Mouse (Mus musculus) C2C12 (cell line): Measurements from ENCODE around the gene Rab13.

Experiments
- CEBPB ChIP-seq: IDR thresholded peaks from one replicate; pipeline ENCODE4 v1.6.1; 2011; ENCODE audit warnings: low read depth, mild to moderate bottlenecking, control low read depth, moderate library complexity
- CTCF ChIP-seq: IDR thresholded peaks from one replicate; pipeline ENCODE4 v1.5.1; 2011; ENCODE audit not compliant: control insufficient read depth, insufficient read depth, insufficient read length
- FOSL1 ChIP-seq: IDR thresholded peaks from one replicate; pipeline ENCODE4 v1.8.0; 2011; ENCODE audit warnings: mild to moderate bottlenecking, low read length; ENCODE audit not compliant: poor library complexity, insufficient read depth, severe bottlenecking
- MAX ChIP-seq: IDR thresholded peaks from one replicate; pipeline ENCODE4 v1.6.1; 2011; ENCODE audit warnings: mild to moderate bottlenecking, control low read depth
- MYOD1 ChIP-seq: IDR thresholded peaks from one replicate; pipeline ENCODE4 v1.6.1; 2011; ENCODE audit warnings: low read depth; ENCODE audit not compliant: control insufficient read depth, insufficient read length
- MYOG ChIP-seq: IDR thresholded peaks from one replicate; pipeline ENCODE4 v1.6.1; 2011; ENCODE audit not compliant: control insufficient read depth, insufficient read length; ENCODE audit errors: extremely low read depth
- USF1 ChIP-seq: IDR thresholded peaks from one replicate; pipeline ENCODE4 v1.6.1; 2011; ENCODE audit warnings: low read depth, mild to moderate bottlenecking, control low read depth, moderate library complexity

GRCm38 (mm10) chr3:90263121-90263771, 49.8 kb downstream of the Rab13 start:
- TF ChIP-seq CTCF (no peak), FOSL1 (no peak), USF1 (no peak), MAX (no peak), MYOD1 (no peak), CEBPB (no peak), MYOG (no peak)
